Mouse (Mus musculus): ENCODE data around the gene Inpp5a. TPM values are rescaled to one million over a fixed set of nuclear protein-coding genes. Genes with fewer than 3 reads are reported as not detected.
A peak's percentile ranks its signal among the peaks of the same experiment; 100 is the strongest.

Gene Inpp5a
- total RNA-seq, 1 experiment from 2014 or later: 93.7 TPM

DNA sequence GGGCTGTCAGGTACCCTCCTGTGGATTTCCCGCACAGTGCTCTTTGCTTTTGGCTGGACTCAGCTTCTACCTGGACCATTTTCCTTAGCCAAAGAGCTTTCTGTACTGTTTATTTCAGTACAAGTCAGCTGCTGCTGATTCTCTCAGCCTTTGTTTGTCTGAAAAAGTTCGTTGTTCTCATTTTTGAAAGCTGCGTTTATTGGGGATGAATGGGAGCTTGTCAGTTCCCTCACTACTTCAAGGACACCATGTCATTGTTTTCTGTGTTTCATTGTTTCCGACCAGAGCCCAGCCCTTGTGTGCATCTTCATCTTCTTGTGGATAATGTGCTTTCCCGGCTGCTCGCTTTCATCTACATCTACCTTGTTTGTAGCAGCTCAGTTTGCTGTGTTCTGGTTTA lies 90.7 kb downstream of the Inpp5a start:
- no peak for DNase-seq

DNA sequence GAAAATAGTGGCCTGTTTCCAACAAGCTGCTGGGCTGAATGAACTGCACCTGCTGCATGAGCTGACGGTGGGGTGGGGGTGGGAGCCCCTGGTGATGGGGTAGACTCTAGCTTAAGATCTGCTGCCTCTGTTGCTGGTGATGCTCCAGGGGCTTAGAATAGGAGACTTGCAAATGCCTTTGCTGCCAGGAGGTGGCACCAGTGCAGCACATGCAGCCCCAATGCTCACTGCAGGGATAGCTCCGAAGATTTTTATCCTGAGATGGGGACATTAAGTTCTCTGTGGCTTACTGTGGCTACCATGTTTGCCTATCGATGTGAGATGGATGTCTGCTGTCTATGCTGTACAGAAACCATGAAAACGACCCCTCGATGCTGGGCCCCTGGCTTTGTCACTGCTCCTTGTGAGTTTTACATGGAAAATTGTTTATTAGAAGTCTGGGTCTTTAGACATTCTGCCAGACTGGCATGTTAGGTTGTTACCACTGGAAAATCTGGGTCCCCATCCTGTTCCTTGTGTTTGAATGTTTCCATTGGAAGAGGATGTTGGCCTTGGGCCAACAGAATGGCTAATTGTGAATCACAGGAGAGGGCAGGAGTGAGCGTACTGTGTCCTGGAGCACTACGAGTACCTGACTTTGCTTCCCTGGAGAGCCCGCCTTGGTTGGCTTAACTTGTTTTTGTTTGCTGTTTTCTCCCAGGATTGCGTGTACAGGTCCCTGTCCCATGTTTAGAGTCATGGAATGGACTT lies 95.5 kb downstream of the Inpp5a start:
- peak; percentile 49 for DNase-seq

DNA sequence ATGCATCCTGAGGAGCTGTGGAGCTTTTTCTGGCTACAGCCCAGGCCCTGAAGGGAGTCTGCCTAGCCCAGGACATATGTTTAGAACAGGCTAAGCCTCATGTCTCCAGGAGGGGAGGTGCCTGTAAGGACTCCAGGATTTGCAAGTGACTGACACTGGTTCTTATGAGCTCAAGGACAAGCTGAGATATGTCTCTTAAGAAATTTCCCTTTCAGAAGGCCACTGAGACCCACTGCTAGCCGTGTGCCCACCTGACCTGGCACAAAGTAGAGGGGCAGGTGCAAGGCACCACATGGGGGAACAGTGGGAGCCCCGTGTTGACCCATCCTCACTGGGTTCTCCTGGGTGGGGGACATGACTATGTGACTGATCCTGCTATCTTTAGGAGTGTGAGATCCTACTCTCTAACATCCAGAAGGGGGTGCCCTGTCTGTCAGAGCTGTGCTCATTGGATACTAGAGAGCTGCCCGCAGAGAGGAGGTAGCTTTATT lies 100.9 kb downstream of the Inpp5a start:
- DNase-seq: no peak

GRCm38 (mm10) chr7:139492351-139492750 lies 103.4 kb downstream of the Inpp5a start:
- DNase-seq: no peak

DNA sequence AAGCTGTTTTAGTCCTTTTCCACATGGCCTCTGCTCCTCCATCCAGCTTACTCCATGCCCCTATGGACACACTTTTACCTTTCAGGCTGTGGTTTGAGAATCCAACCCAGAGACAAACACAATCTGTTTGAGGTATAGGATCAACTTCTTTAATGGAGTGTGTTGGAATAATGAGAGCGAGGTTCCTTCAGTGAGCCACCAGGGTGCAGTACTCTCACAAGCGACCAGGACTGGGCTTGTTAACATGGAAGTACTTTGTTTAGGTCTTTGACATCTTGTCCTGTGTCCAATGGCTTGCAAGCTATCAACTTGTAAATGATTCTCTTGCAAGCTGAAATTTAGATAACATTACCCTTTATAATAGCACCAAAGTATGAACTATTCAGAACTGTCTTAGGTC lies 104.0 kb downstream of the Inpp5a start:
- DNase-seq: no peak

- DNase-seq: no peak
Measured at GRCm38 (mm10) chr7:139495791-139496190, 106.9 kb downstream of the Inpp5a start.

DNA sequence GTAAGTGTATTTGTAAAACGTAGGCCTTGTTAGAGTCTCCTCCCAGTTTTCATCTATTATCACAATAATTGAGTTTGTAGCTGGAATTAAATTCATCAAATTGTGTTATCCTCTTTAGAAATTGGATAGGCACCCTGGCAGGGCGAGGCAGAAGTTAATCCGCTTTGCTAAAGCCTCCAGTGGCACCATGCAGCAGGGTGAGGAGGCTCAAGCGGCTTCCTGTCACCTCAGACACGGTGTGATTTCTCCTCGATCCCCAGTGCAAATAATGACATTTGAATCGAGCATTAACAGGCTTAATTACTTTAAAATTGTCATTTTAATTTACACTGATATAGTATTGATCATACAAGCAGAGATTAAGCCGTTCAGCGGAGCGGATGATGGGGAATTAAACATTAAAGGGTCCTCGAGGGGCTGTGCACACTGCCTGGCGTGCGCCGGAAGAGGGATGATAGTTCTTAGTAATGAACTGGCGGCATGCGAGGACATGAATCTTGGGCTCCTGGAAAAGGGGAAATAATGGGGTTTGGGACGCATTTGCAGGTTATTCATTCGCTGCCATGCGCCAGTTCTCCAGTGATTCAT lies 109.2 kb downstream of the Inpp5a start:
- DNase-seq: no peak

GRCm38 (mm10) chr7:139504064-139504463 lies 115.2 kb downstream of the Inpp5a start:
- DNase-seq: no peak

DNA sequence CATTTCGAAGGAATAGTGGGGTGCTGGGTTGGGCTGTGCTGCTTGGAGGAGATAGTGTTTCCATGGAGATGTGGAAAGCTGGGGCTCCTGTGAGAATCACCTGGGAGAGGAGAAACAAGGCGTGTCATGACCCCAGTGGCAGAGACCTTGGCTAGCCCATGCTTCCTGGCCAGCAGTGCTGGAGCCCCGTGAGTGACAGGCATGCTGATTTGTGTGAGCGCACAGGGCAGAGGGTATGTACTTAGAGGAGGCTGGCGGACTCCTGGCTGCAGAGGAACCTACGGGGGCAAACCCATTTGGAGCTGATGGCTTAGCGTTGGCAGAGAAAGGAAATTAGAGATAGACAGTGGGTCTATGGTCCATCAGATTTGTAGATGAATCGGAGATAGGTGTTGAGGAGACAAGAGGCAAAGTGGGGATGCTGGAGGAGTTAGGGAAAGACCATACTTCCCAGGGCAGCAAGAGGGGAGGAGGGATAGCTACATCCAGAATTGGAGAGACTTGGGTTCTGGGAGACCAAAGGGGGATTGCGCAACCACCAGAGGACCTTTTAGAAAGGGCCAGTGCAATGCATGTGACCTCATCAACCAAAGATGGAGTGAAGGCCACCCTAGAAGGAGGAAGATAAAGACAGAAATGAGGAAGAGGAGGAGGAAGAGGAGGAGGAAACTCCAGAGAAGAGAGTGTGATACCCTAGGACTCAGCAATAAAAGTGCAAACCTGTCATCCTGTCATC lies 117.9 kb downstream of the Inpp5a start:
- no peak for DNase-seq

DNA sequence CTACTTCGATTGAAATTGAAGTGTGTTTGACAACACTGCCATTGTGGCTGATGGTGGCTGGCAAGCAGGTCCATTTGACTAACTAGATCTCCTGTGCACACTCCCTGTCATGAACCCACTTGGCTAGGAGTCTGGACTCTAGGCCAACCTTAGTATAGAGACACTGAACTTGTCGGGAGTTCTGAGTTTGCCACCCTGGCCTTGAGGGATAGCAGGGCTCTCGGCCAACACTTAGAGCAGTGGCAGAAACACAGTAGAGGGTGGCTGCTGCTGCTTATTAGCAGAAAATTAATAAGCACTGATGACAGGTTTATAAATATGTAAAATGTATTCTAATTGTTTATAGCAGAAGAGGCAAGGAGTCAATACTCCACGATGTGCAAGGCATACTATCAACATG lies 120.0 kb downstream of the Inpp5a start:
- DNase-seq: peak; percentile 19

- DNase-seq: peak; percentile 66
Measured at GRCm38 (mm10) chr7:139515959-139516660, 127.2 kb downstream of the Inpp5a start.

DNA sequence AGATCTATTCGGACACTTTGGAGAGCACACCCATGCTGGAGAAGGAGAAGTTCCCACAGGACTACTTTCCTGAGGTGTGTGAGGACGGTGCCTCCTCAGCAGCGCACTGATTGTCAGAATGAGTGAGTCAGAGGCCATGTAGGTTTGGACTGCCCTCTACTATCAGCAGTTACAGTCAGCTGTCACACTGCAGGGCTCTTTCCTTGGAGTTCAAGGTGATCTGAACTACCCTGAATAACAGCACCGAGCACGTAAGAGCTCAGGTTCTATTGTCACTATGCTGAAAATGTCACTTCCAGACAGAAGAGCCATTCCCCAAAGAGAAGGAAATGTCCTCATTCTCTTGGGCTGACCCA lies 127.7 kb downstream of the Inpp5a start:
- DNase-seq: no peak

DNA sequence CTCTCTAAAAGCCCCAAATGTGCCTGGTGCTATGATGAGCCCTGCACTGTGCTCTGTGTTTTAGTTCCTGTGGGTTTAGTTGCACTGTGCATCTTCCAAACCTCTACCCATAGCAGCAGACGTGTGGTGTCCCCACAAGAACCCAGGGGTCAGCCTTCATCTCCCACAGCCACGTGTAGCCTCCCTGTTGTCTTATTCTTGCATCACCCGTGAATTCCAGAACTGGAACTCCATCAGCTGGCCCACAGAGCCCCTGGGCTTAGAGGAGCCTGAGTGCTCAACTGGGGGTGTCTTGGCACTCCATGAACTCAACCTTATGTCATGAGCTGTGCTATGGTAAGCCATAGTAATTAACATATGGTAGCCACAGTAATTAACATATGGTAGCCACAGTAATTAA lies 129.4 kb downstream of the Inpp5a start:
- no peak for DNase-seq

- no peak for DNase-seq
Measured at GRCm38 (mm10) chr7:139528309-139529076, 139.6 kb downstream of the Inpp5a start.

- no peak for DNase-seq
Measured at GRCm38 (mm10) chr7:139529208-139529607, 140.3 kb downstream of the Inpp5a start.

- DNase-seq: peak; percentile 65
Measured at GRCm38 (mm10) chr7:139530591-139531427, 141.9 kb downstream of the Inpp5a start.

DNA sequence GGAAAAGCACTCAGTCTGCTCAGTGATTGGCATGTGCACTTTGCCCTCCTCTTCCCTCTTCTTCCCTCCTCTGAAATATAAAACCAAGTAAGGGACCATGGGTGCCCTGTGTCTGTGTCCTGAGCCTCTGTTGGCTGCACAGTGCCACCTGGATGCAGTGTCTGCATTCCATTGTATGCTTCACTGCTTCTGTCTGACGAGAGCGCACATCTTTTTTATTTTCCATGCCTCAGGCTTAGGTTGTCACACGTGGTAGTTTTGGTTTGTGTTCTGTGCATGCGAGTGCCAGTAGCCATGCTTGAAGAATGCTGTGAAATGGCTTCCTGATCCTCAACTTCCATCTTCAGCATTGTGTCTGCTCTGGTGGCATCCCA lies 142.5 kb downstream of the Inpp5a start:
- DNase-seq: no peak

DNA sequence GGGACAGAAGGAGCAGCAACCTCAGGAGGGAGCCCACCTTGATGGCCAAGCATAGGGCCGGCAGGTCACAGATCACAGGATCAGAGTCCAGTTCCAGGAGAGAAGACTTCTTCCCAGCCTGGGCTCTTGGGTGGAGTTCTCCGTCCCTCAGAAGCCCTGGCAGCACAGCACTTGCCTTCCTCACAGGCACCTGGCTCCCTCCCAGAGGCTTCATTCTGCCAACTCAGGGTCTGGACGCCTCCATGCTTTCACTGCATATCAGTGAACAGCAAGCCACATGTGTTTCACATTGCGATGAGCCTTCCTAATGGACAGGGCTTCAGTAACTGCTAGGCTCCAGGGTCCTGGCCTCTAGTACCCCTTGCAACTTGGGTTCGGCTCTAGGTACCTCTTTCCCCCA lies 147.4 kb downstream of the Inpp5a start:
- DNase-seq: no peak

DNA sequence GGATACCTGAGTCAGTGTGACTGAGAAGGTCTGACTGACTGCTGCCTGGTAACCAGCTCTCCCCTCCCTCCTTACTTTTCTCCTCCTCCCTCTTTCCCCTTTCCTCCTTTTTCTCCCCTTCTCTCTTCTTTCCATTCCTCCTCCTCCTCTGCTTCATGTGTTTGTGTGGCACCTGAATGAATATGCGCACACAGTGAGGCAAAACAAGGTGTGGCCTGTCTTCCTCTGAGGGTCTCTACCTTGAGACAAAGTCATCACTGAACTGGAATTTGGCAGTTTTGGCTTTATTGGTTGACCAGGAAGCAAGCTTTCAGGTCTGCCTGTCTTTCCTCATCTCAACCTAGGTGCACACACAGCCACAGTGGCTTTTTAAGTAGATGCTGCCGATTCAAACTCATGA lies 147.9 kb downstream of the Inpp5a start:
- DNase-seq: no peak

GRCm38 (mm10) chr7:139537831-139538230 lies 148.9 kb downstream of the Inpp5a start:
- DNase-seq: no peak

- no peak for DNase-seq
Measured at GRCm38 (mm10) chr7:139538541-139538940, 149.6 kb downstream of the Inpp5a start.

Data from adrenal gland, postnatal 25 days (tissue).